Comparison of ENCODE assay signal across 7 mouse cellular contexts in genomic region chr6:108098171-108098845, GRCm38 (mm10). TPM values are rescaled to one million over a fixed set of nuclear protein-coding genes. Genes with fewer than 3 reads are reported as not detected.
DNase-seq lines count a peak whose midpoint lies in the region; ATAC-seq and TF ChIP-seq lines count a peak whose summit lies in the region.

No protein-coding gene starts in this region.

- peak; percentile 91 for TF ChIP-seq CTCF in midbrain, postnatal 0 days (IDR thresholded peaks at IDR 0.05)
- TF ChIP-seq CTCF in spleen, adult 2 months (IDR thresholded peaks at IDR 0.05; ENCODE audit: extremely low read depth, insufficient read depth, insufficient read length, insufficient replicate concordance), result peak; percentile 51; the same call in 1 of the 2 replicates

- peak; percentile 65; the same call in 1 of the 2 replicates for ATAC-seq in limb, embryonic 13.5 days (ENCODE audit: low FRiP score, low read depth)
- 0 out of 2 replicates have a peak, but pooled peaks have one; percentile 73 for ATAC-seq in midbrain, postnatal 0 days (ENCODE audit: low FRiP score)

- H3K9me3 ChIP-seq in heart, embryonic 10.5 days, result no peaks in the 10 kb centered on the region
- no peaks in the 10 kb centered on the region for H3K9me3 ChIP-seq in limb, embryonic 13.5 days
- no peaks in the 10 kb centered on the region for H3K9me3 ChIP-seq in midbrain, postnatal 0 days (ENCODE audit: low read length)

- DNase-seq in adrenal gland, adult 18-20 months (ENCODE audit: low spot score in 2 of 2), result peak; percentile 40 to 51
- peak; percentile 49 for DNase-seq in embryo, embryonic 9.5 days (ENCODE audit: extremely low spot score)
- DNase-seq in heart, embryonic 10.5 days (ENCODE audit: low spot score), result peak; percentile 78
- peak; percentile 76 to 77 for DNase-seq in kidney, adult 8-10 months
- DNase-seq in midbrain, postnatal 0 days (ENCODE audit: low spot score), result peak; percentile 95
- DNase-seq in spleen, adult 2 months (ENCODE audit: low read depth in 1 of 2, low spot score in 2 of 2), result peak; percentile 49 to 68

- no peaks in the 10 kb centered on the region for H3K27me3 ChIP-seq in heart, embryonic 10.5 days (ENCODE audit: insufficient read depth, poor library complexity, severe bottlenecking)
- H3K27me3 ChIP-seq in limb, embryonic 13.5 days, result no peaks in the 10 kb centered on the region
- H3K27me3 ChIP-seq in midbrain, postnatal 0 days (ENCODE audit: insufficient read depth, low read length), result no peaks in the 10 kb centered on the region
- no peaks in the 10 kb centered on the region for H3K27me3 ChIP-seq in spleen, adult 2 months (ENCODE audit: control insufficient read depth, insufficient read depth, low read length)

- WGBS in heart, embryonic 10.5 days, result 23% methylated on average over 9 of the region's 9 CpGs
- 29% methylated on average over 9 of the region's 9 CpGs for WGBS in limb, embryonic 13.5 days
- 13% methylated on average over 9 of the region's 9 CpGs for WGBS in midbrain, postnatal 0 days
- WGBS in spleen, adult 2 months, result 7% methylated on average over 9 of the region's 9 CpGs

- peaks cover 20% of the 10 kb centered on the region for H3K4me1 ChIP-seq in heart, embryonic 10.5 days
- H3K4me1 ChIP-seq in limb, embryonic 13.5 days, result peaks cover 15% of the 10 kb centered on the region
- H3K4me1 ChIP-seq in midbrain, postnatal 0 days (ENCODE audit: insufficient read depth, low read length), result no peaks in the 10 kb centered on the region
- no peaks in the 10 kb centered on the region for H3K4me1 ChIP-seq in spleen, adult 2 months (ENCODE audit: control insufficient read depth, insufficient read depth, insufficient read length)

- TF ChIP-seq POLR2A in spleen, adult 2 months (IDR thresholded peaks at IDR 0.05; ENCODE audit: low read depth, low read length), result no peak

- H3K4me2 ChIP-seq in limb, embryonic 13.5 days (replicated peaks), result no peak overlapping the region
- H3K4me2 ChIP-seq in midbrain, postnatal 0 days (ENCODE audit: low read depth, low read length, poor library complexity, severe bottlenecking), result 0 out of 2 replicates have a peak overlapping the region, but pooled peaks have one; percentile 6

- H3K27ac ChIP-seq in heart, embryonic 10.5 days, result peak overlapping the region; percentile 76
- no peak overlapping the region for H3K27ac ChIP-seq in limb, embryonic 13.5 days
- H3K27ac ChIP-seq in midbrain, postnatal 0 days (ENCODE audit: low read depth, low read length), result no peak overlapping the region
- no peak overlapping the region for H3K27ac ChIP-seq in spleen, adult 2 months (ENCODE audit: insufficient read depth, low read length)

- H3K4me3 ChIP-seq in heart, embryonic 10.5 days, result no peak overlapping the region
- no peak overlapping the region for H3K4me3 ChIP-seq in limb, embryonic 13.5 days
- no peak overlapping the region for H3K4me3 ChIP-seq in midbrain, postnatal 0 days (ENCODE audit: low read depth, low read length)
- no peak overlapping the region for H3K4me3 ChIP-seq in spleen, adult 2 months (ENCODE audit: extremely low read depth, insufficient read depth, insufficient read length)

- H3K9ac ChIP-seq in limb, embryonic 13.5 days, result no peak overlapping the region
- H3K9ac ChIP-seq in midbrain, postnatal 0 days (replicated peaks; ENCODE audit: low read length, poor library complexity, severe bottlenecking), result no peak overlapping the region

- H3K36me3 ChIP-seq in heart, embryonic 10.5 days, result no peaks in the 10 kb centered on the region
- H3K36me3 ChIP-seq in limb, embryonic 13.5 days, result no peaks in the 10 kb centered on the region
- H3K36me3 ChIP-seq in midbrain, postnatal 0 days (ENCODE audit: insufficient read depth, low read length), result no peaks in the 10 kb centered on the region
- no peaks in the 10 kb centered on the region for H3K36me3 ChIP-seq in spleen, adult 2 months (ENCODE audit: control insufficient read depth, insufficient read depth, low read length)

RNA-seq across cellular contexts. Expression of gene Setmar, which starts 33.5 kb away (rescaled TPM):
- 1 to 10 TPM; 6.2 to 6.7 TPM for total RNA-seq in adrenal gland, adult 18-20 months (2021)
- polyA plus RNA-seq in heart, embryonic 10.5 days (2016; fragmentation: Nextera tagmentation; extraction: Ambion mirVana), result 5.2 and 6.2 TPM in 2 replicates
- polyA plus RNA-seq in limb, embryonic 13.5 days (2015; fragmentation: Nextera tagmentation; extraction: Ambion mirVana), result 6.0 and 6.5 TPM in 2 replicates
- total RNA-seq in midbrain, postnatal 0 days (2014; rRNA removed), result 2.3 and 4.0 TPM in 2 replicates
- polyA plus RNA-seq in midbrain, postnatal 0 days (2015; fragmentation: Nextera tagmentation; extraction: Ambion mirVana), result 2.3 and 2.9 TPM in 2 replicates
- polyA plus RNA-seq in spleen, adult 2 months (2012; rRNA removed), result 0.69 and 1.3 TPM in 2 replicates
